Mouse (Mus musculus) kidney, postnatal 36 days (tissue): ENCODE data around the gene Atp2b1.

Experiments used
- DNase-seq, 2 experiments: peaks; one replicate each; pipeline ENCODE4 v3.0.0; 2021 to 2022; ENCODE audit warnings: mixed read lengths in 2 of 2

Gene Atp2b1

GRCm38 (mm10) chr10:99033830-99034828 is 119.9 kb downstream of the Atp2b1 start:
- peak; percentile 23 to 29 for DNase-seq

DNA sequence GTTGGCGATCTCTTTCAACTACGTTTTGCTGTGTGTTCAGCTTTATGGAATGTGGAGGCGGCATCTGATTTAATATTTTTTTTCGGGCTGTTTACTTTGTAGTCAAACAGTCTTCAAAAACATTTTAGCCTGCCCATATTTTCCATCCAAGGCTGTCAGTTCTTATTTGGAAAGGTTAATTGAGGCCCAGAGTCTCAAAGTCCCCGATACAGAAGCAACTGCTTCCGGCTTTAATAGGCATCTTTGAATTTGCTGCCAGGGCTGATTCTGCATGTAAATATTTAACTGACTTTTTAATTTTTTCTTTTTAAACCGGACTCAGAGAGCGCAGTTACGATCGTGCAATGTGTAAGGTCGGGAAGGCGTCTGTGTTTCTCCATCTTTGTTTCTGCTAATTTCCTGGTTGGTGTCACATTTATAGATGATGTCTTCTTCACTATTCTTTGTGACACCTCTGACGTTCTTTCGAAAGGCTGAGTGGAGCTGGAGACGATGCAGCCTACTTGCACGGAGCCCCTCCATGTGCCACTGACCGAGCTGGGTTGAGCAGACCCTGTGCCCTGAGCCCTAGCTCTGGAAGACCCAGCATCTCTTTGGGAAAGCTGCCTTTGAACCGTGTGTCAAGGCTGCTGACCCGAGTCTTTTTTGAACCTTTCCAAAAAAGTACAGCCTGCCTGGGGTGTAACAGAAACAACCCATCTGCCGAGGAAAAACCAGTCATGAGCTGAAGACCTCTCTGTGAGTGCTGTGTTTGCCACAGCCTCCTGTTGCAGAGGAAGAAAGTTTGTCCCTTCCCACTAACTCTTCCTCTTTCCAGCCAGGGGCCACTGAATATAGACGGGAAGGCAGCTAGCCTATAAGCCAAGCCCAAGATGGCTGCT is 123.2 kb downstream of the Atp2b1 start:
- DNase-seq = peak; percentile 16 to 53

DNA sequence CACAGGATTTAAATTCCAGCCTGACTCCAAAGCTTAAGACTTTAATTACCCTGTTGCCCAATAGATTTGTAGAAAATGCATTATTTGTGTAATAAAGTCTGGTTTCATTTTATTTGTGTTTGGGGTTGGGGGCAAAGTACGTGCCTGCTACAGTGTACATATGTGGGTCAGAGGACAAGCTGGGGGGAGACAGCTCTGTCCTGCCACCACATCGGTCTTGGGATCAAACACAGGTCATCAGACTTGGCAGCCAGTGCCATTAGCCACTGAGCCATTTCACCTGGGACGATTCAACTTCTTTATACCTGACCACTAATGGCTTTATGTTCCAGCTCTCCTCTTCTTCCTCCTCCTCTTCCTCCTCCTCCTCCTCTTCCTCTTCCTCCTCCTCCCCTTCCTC is 124.7 kb downstream of the Atp2b1 start:
- peak; percentile 5 to 26 for DNase-seq

- DNase-seq = no peak
Observed at GRCm38 (mm10) chr10:99040171-99040570, 126.0 kb downstream of the Atp2b1 start.

DNA sequence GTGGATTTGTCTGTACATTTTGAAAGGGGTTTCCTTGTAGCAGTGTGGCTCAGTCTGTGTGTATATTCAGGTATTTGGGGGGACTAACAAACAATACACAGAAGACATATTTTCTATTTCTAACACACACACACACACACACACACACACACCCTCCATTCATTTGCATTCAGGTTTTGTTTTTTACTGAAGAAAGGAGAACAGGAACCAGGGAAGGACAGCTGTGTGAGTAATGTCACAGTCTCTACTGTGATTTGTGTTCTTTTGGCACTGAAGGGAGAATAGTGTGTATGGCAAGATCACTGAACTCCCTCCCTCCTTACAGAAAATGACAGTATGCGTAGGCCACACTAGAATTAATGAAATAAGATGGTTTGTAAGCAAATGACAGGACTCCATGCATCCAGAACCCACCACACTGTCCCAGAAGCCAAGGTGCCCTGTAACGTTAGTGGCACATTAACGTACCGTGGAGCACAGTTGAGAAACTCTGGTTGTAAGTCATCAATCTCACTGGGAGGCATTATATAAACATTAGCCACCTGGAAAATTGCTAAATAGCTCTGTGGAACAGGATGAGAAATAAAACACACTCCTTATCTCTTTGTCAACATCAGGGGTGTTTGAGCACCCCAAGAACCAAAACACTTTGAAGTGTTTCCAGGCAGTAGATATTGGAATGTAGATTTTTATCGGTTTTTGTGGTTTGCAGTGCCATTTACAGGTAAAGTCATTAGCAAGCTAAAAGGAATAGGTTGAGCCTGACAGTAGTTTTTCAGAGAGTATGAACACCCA is 132.7 kb downstream of the Atp2b1 start:
- DNase-seq = no peak

- DNase-seq = no peak
Observed at GRCm38 (mm10) chr10:99047551-99047940, 133.3 kb downstream of the Atp2b1 start.

DNA sequence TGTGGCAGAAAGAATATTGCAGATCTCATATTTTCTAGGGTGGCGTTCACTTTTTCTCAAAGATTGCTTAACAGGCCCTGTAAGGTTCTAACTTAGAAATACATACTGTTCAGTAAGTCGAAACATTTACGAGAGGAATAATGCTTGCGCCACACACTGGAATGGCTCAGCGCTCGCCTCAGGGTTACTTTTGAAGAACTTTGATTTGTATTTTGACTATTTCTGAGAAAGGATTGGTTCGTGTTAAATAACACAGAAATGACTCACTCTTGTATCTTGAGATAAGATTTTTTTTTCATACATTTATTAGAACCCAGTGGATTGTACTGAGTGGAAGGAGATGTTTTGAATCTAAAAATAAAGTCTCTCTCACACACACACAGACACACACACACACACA is 135.9 kb downstream of the Atp2b1 start:
- DNase-seq = no peak

DNA sequence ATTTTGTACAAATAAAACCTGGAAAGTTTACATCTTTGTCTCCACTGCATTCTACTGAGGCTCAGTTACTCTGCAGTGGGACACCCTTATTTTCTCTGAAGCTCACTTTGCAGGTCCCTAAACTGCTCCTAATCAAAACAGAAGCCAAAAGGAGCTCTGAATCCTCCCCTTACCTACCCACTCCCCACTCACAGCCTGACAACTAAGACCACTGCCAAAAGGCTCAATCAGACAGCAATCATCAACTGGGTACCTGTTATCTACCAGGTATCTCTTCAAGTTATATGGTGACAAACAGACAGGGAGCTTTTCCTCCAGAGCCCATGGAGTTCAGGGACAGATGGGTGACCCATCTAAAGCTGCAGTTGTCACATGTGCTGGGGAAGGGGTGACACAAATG is 138.9 kb downstream of the Atp2b1 start:
- no peak for DNase-seq

- no peak for DNase-seq
Observed at GRCm38 (mm10) chr10:99060588-99060987, 146.4 kb downstream of the Atp2b1 start.

DNA sequence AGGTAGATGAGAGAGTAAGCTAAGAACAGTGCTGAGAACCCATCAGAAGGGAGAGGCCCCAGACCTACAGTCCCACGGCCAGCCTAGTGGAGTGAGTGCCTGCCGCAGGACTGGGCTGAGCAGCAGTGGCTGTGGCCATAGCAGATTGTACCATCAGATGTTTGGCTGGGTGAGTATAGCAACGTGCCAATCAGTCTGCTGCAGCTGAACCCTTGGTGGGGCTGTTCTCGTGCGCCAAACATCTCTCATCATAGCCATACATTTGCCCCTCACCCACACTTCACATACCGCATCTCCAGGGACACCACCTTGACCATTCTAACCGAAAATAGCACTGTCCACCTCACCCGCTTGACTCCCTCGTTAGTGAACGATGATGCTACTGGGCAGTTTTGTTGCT is 147.2 kb downstream of the Atp2b1 start:
- DNase-seq = no peak

- no peak for DNase-seq
Observed at GRCm38 (mm10) chr10:99062546-99062945, 148.3 kb downstream of the Atp2b1 start.
